Mouse (Mus musculus) ES-E14 (cell line): ENCODE data around the gene Mycbpap.

Experiments used
- HCFC1 ChIP-seq: IDR thresholded peaks from 2 replicates; pipeline ENCODE4 v1.6.1; 2012; ENCODE audit warnings: low read length, inconsistent platforms, borderline replicate concordance; ENCODE audit not compliant: insufficient read depth
- ZNF384 ChIP-seq: IDR thresholded peaks from 2 replicates; pipeline ENCODE4 v1.6.1; 2012; ENCODE audit warnings: low read depth, low read length, inconsistent platforms

- TF ChIP-seq HCFC1 (no peak), ZNF384 (no peak)
Observed at GRCm38 (mm10) chr11:94483436-94483835, 38.1 kb downstream of the Mycbpap start.
